Mouse (Mus musculus) MEL (cell line): ENCODE results near the gene Gosr2.

Experiments
- CTCF ChIP-seq, 3 experiments: IDR thresholded peaks in 2 of 3; conservative IDR thresholded peaks in 1 of 3; 2 replicates each; pipeline ENCODE4 v1.5.1; 2011 to 2012; ENCODE audit warnings: low read length in 3 of 3, low read depth in 2 of 3, mild to moderate bottlenecking in 2 of 3, improper control_type of control experiment in 1 of 3, inconsistent platforms in 1 of 3, mixed read lengths in 1 of 3, moderate library complexity in 1 of 3; ENCODE audit not compliant: control insufficient read depth in 1 of 3, insufficient read depth in 1 of 3, poor library complexity in 1 of 3, severe bottlenecking in 1 of 3
- GATA1 ChIP-seq: IDR thresholded peaks from 2 replicates; pipeline ENCODE4 v1.6.1; 2011; ENCODE audit warnings: low read depth, low read length, improper control_type of control experiment
- HCFC1 ChIP-seq: IDR thresholded peaks from 2 replicates; pipeline ENCODE4 v1.6.1; 2012; ENCODE audit warnings: low read depth, mild to moderate bottlenecking, inconsistent platforms, low read length, improper control_type of control experiment, moderate library complexity
- TBP ChIP-seq: IDR thresholded peaks from 2 replicates; pipeline ENCODE4 v1.8.0; 2011; ENCODE audit warnings: low read depth, low read length, improper control_type of control experiment

- TF ChIP-seq HCFC1, result no peak
- no peak for TF ChIP-seq GATA1
- no peak for TF ChIP-seq TBP
- TF ChIP-seq CTCF (IDR thresholded peaks at IDR 0.05 in 2 of 3, conservative IDR thresholded peaks at IDR 0.05 in 1 of 3; ENCODE audit: control insufficient read depth in 1 of 3, insufficient read depth in 1 of 3, low read depth in 2 of 3, low read length in 3 of 3, poor library complexity in 1 of 3, severe bottlenecking in 1 of 3), result no peak
Measured at GRCm38 (mm10) chr11:103686706-103687105, 11.0 kb downstream of the Gosr2 start.
